Mouse (Mus musculus) cortical plate, adult 2 months (tissue): Measurements from ENCODE around the gene Rab3gap1. TPM values are rescaled to one million over a fixed set of nuclear protein-coding genes. Genes with fewer than 3 reads are reported as not detected.
"Not testable (repeated sequence)": the region's sequence is repeated elsewhere in the genome, so short reads cannot be mapped to it uniquely, and the experiment has no call there.

Experiments
- H3K27ac ChIP-seq: fragments of 200-500 bp; 2 replicates; pipeline ENCODE4 v1.5.1; 2012; ENCODE audit warnings: low read length, control low read depth, inconsistent platforms; ENCODE audit not compliant: insufficient read depth
- H3K4me1 ChIP-seq: fragments of 200-500 bp; 2 replicates; pipeline ENCODE4 v1.6.1; 2011; ENCODE audit warnings: low read length; ENCODE audit not compliant: control insufficient read depth, insufficient read depth
- H3K4me3 ChIP-seq: fragments of 200-500 bp; 2 replicates; pipeline ENCODE4 v1.5.1; 2011; ENCODE audit warnings: mild to moderate bottlenecking, low read length, control low read depth; ENCODE audit not compliant: insufficient read depth
- CTCF ChIP-seq: fragments of 200-500 bp; IDR thresholded peaks from 2 replicates; pipeline ENCODE4 v1.5.1; 2011; ENCODE audit warnings: mild to moderate bottlenecking, control low read depth, low read length; ENCODE audit not compliant: insufficient read depth; ENCODE audit errors: extremely low read depth
- POLR2A ChIP-seq: fragments of 200-500 bp; IDR thresholded peaks from 2 replicates; pipeline ENCODE4 v1.6.1; 2011; ENCODE audit warnings: mild to moderate bottlenecking, low read length, control low read depth; ENCODE audit not compliant: insufficient read depth; ENCODE audit errors: extremely low read depth
- polyA plus RNA-seq: library from polyadenylated mRNA; depleted of rRNA; stranded (reverse); fragments of >200 nt; gene quantifications from 2 replicates; pipeline ENCODE4 v1.2.3, GENCODE M21; 2012

Rab3gap1 gene
- polyA plus RNA-seq, 1 experiment: 41.1 TPM

DNA sequence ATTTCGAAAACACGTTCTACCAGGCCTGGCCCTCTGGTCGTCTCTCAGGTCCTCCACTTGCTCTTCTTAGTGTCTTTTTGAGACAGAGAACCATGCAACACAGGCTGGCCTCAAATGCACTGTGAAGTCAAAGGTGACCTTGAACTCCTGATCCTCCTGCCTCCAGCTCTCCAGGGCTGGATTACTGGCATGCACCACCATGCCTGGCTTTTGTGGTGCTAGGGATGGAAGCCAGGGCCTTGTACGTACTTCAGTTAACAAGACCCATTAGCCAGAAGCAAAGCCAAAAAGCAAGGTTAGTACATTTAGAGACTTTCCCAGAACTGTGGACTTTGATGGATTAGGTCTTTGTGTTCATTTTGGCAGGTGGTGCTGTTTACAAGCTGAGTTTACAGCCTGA is 83.7 kb downstream of the Rab3gap1 start:
- Histone ChIP-seq H3K27ac (no peak overlapping the region), H3K4me1 (peaks cover 2% of the 10 kb centered on the region; the same call in 1 of the 2 replicates), H3K4me3 (no peak overlapping the region)
- TF ChIP-seq POLR2A (no peak), CTCF (no peak)

DNA sequence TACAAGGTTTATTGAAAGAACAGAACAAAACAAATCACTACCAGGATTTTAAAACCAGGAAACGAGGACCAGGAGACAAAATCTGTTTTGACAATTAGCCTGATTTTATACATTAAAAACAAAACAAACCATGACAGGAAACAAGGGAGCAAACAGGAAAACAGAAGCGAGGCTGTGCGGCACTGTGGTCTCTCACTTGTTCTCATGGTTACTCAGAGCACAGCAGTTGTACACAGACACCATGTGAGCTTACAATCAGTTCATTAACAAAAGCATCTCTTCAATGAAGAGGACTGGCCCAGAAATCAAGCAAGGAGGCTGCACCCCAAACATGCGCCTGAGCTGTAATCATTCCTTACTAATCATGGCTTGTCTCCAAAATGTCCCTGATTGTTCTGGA is 85.6 kb downstream of the Rab3gap1 start:
- not testable (repeated sequence) for H3K4me1 ChIP-seq, H3K4me3 ChIP-seq, H3K27ac ChIP-seq

DNA sequence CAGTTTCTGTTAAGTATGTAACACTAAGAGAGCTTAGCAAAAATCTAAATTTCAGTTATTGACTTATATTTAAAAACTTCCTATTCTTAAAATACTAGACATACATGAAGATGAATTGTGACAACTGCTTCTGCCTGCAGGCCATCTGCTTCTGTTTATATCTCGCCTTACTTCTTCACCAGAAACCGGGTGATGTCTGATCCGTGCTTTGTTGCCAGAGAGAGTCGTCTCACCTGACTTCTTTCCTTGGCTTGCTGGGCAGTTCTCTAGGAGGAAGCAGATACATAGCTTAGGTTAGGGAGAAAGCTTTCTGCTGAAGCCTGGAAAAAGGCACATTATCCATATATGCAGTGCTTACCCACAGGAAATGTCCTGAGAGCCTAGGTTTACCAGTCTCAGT is 86.2 kb downstream of the Rab3gap1 start:
- Histone ChIP-seq H3K4me1 (peaks cover 8% of the 10 kb centered on the region; the same call in 1 of the 2 replicates), H3K4me3 (no peak overlapping the region), H3K27ac (no peak overlapping the region; the same call in 1 of the 2 replicates)
- TF ChIP-seq POLR2A (no peak), CTCF (no peak)

DNA sequence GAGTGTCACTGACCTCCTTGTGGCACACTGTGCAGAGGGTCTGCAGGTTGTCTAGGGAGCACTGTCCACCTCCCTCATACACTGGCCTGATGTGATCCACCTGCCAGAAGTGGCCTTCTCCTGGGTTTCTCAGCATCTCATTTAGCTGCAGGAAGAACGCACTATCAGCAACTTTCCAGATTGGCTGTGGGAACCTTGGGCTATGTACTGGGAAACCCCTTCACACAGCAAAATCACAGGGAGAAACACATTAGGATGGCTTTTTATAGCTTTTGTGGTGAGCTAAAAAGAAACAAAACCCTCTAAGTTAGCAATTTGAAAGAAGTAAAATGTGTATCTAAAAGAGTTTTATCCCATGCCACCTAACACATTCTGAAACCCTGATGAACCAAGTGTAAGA is 88.0 kb downstream of the Rab3gap1 start:
- TF ChIP-seq CTCF (no peak), POLR2A (no peak)
- peaks cover 8% of the 10 kb centered on the region; the same call in 1 of the 2 replicates for H3K4me1 ChIP-seq
- H3K4me3 ChIP-seq: no peak overlapping the region
- no peak overlapping the region for H3K27ac ChIP-seq

DNA sequence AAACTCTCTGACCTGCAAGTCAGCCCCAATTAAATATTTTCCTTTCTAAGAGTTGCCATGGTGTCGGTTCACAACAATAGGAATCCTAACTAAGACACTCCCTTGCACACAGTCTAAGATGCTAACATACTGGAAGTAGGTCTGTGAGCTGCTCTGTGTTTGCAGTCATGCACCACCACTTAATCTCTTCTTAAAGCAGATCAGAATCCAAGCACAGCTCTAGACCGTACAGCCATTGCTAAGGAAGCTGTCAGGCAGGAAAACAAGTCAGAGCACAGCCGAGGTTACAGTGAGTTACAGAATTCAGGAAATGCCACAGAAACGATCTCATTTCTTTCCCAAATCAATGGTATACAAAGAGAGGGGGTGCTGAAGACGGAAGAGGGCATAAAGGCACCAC is 90.2 kb downstream of the Rab3gap1 start:
- H3K4me3 ChIP-seq: no peak overlapping the region
- H3K4me1 ChIP-seq: peaks cover 8% of the 10 kb centered on the region; the same call in 1 of the 2 replicates
- H3K27ac ChIP-seq: peak overlapping the region; percentile 22
- TF ChIP-seq CTCF: no peak
- no peak for TF ChIP-seq POLR2A

DNA sequence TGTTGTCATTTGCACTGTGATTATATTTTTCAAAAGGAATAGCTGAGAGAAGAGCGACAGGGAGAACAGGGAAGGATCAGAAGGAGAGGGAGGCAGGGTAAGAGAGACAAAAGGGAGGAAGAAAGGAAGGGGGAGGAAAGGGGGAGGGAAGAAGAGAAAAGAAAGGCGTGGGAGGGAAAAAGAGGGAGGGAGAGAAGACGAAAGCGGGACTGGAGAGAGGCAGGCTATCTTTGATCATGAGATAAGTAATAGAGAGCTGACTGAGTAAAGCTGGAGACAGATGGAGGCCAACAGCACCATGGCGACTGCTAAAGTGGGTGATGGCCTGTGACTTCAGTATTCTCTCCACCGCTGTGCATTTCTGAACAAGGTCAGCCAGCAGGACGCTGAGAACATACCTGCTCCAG is 90.7 kb downstream of the Rab3gap1 start:
- peak overlapping the region; percentile 22 for H3K27ac ChIP-seq
- no peak for TF ChIP-seq CTCF
- H3K4me1 ChIP-seq: peaks cover 8% of the 10 kb centered on the region; the same call in 1 of the 2 replicates
- H3K4me3 ChIP-seq: no peak overlapping the region

DNA sequence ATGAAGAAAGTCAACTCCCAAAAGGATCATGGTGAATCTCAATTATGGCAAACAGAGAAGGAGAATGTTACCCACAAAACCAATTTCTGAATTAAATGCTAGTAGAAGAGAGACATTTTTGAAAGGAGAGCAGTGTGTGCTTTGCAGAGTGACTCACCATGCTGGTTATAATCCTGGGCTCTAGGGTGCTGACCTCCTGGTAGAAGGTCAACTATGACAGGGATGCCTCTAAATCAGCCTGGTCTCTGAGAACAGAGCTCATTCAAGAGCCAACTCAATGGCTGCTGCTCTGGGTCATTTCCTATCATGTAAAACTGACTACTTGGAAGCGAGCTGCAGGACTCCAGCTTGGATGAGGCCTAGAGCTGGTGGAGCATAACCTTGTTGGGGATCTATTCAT is 92.6 kb downstream of the Rab3gap1 start:
- TF ChIP-seq POLR2A: no peak
- Histone ChIP-seq H3K4me3 (no peak overlapping the region), H3K4me1 (peaks cover 8% of the 10 kb centered on the region; the same call in 1 of the 2 replicates), H3K27ac (no peak overlapping the region)

DNA sequence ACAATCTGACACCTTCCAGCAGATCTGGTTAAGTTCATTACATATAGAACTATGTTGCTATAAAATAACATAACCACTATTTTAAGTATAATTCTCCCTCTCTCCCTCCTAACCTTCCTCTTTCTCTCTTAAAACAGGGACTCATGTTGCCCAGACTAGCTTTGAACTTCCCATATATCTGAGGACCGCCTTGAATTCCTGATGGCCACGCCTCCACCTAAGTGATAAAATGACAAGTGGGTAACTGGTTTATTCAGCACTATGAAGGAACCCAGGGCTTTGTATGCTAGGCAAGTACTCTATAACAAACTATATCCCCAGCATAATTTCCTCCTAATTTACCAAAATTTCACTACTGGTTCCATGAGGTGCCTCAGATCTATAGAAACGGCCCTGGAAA is 94.8 kb downstream of the Rab3gap1 start:
- no peak for TF ChIP-seq POLR2A
- TF ChIP-seq CTCF: no peak
- H3K4me3 ChIP-seq: no peak overlapping the region
- H3K27ac ChIP-seq: no peak overlapping the region
- H3K4me1 ChIP-seq: peaks cover 8% of the 10 kb centered on the region; the same call in 1 of the 2 replicates

DNA sequence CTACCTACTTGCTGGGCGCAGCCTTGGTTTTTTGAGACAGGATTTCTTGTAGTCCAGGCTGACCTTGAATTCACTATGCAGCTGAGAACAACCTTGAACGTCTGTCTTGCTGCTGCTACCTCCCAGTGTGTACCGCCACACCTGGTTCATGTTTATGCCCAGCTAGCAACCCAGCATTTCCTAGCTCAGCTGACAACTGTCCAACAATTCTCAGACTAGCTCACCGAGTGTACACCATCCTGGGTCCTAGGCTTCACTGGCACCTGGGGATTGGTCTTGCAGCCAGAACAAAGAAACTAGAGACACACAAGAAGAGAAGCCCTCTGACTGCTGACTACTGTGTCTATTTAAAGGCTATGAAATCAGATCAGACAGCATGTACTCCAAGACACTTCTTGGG is 102.3 kb downstream of the Rab3gap1 start:
- H3K27ac ChIP-seq: no peak overlapping the region
- H3K4me3 ChIP-seq: no peak overlapping the region
- no peak for TF ChIP-seq CTCF
- TF ChIP-seq POLR2A: no peak
- H3K4me1 ChIP-seq: peaks cover 3% of the 10 kb centered on the region

DNA sequence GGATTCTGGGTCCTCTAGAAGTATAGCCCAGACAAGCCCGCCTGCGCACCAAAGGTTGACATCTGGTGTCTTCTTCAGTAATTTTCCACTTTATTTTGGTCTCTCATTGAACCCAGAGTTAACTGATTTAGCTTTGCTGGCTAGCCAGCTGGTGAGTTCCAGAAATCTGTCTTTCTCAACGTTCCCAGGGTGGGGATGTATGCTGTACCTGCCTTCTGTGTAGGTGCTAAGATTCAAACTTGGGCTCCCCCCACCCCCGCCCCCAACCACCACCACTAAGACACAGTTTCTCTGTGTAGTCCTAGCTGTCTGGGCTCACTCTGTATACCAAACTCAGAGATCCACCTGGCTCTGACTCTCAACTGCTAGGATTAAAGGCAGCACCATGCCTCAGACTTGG is 105.5 kb downstream of the Rab3gap1 start:
- no peak for TF ChIP-seq CTCF
- TF ChIP-seq POLR2A: no peak
- no peak overlapping the region for H3K4me3 ChIP-seq
- peak overlapping the region; percentile 70 for H3K27ac ChIP-seq
- H3K4me1 ChIP-seq: peaks cover 7% of the 10 kb centered on the region

DNA sequence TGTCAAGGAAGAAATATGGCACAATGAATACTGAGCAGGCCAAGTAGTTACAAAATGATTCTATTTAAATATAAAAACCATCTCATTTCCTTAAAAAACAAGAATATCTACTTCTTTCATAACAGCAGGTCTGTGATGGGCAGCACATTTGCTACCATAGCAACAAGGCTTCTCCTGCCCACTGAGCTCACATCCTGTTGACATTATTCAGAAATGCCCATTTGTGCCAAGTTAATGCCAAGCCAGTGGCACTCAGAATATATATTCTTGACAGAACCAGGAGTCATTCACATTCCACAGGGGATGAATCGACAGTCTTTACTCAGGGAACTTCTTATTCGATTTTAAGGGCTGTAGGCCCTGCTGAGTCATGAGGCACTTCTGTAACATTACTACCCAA is 107.1 kb downstream of the Rab3gap1 start:
- TF ChIP-seq POLR2A (no peak), CTCF (no peak)
- Histone ChIP-seq H3K27ac (peak overlapping the region; percentile 90), H3K4me1 (peaks cover 7% of the 10 kb centered on the region), H3K4me3 (no peak overlapping the region)
